Mouse (Mus musculus) heart, adult 2 months (tissue): ENCODE measurements around the gene Chd9. TPM values are rescaled to one million over a fixed set of nuclear protein-coding genes. Genes with fewer than 3 reads are reported as not detected.

ENCODE experiments used
- DNase-seq, 2 experiments: peaks; one replicate each; pipeline ENCODE4 v3.0.0; 2021
- H3K27ac ChIP-seq: fragments of 200-600 bp; 2 replicates; pipeline ENCODE4 v1.8.1; 2022
- H3K27me3 ChIP-seq: fragments of 200-500 bp; 2 replicates; pipeline ENCODE4 v1.6.1; 2012; ENCODE audit warnings: mild to moderate bottlenecking, low read length, inconsistent platforms, mixed read lengths; ENCODE audit not compliant: control insufficient read depth, insufficient read depth
- H3K36me3 ChIP-seq: fragments of 200-500 bp; 2 replicates; pipeline ENCODE4 v1.6.1; 2012; ENCODE audit warnings: low read length, inconsistent platforms; ENCODE audit not compliant: control insufficient read depth, insufficient read depth
- H3K4me1 ChIP-seq: fragments of 200-500 bp; 2 replicates; pipeline ENCODE4 v1.6.1; 2011; ENCODE audit warnings: low read length; ENCODE audit not compliant: control insufficient read depth, insufficient read depth
- H3K4me3 ChIP-seq: fragments of 200-600 bp; 2 replicates; pipeline ENCODE4 v1.8.1; 2022
- H3K79me2 ChIP-seq: fragments of 200-500 bp; replicated peaks from 2 replicates; pipeline ENCODE4 v1.6.1; 2012; ENCODE audit warnings: mild to moderate bottlenecking, inconsistent platforms, low read length, moderate library complexity, mixed read lengths; ENCODE audit not compliant: control insufficient read depth, insufficient read depth
- H3K9ac ChIP-seq: fragments of 200-500 bp; 2 replicates; pipeline ENCODE4 v1.6.1; 2012; ENCODE audit warnings: low read depth, mild to moderate bottlenecking, control low read depth, inconsistent platforms, low read length, mixed read lengths
- CTCF ChIP-seq: fragments of 200-600 bp; IDR thresholded peaks from 2 replicates; pipeline ENCODE4 v1.8.1; 2022; ENCODE audit warnings: antibody characterized with exemption, mild to moderate bottlenecking, moderate library complexity
- EP300 ChIP-seq: fragments of 200-500 bp; IDR thresholded peaks from 2 replicates; pipeline ENCODE4 v1.6.1; 2011; ENCODE audit warnings: low read depth, low read length, control low read depth; ENCODE audit not compliant: insufficient read depth
- POLR2A ChIP-seq: fragments of 200-500 bp; IDR thresholded peaks from 2 replicates; pipeline ENCODE4 v1.6.1; 2011; ENCODE audit warnings: mild to moderate bottlenecking, low read depth, low read length, control low read depth; ENCODE audit not compliant: insufficient read depth
- WGBS: fragments of 180-500 bp; shearing (Covaris S2); methylation state at CpG from one replicate; pipeline ENCODE4 v1.1.7; 2018; 5-methylcytosine and 5-hydroxymethylcytosine counted together
- intact Hi-C: fragments of 180-260 bp; cut with DNase I; formaldehyde crosslinking; loops from one replicate; pipeline ENCODE4 v1.15.1; 2025
- polyA plus RNA-seq: library from polyadenylated mRNA; depleted of rRNA; stranded (reverse); fragments of >200 nt; gene quantifications from 2 replicates; pipeline ENCODE4 v1.2.3, GENCODE M21; 2012
- total RNA-seq, 2 experiments: library from RNA; stranded (reverse); gene quantifications; 2 replicates each; pipeline ENCODE4 v1.2.3; 2021

Chd9 gene
- total and polyA plus RNA-seq, 3 experiments = 43.5 to 54.6 (median 49.7) TPM

DNA sequence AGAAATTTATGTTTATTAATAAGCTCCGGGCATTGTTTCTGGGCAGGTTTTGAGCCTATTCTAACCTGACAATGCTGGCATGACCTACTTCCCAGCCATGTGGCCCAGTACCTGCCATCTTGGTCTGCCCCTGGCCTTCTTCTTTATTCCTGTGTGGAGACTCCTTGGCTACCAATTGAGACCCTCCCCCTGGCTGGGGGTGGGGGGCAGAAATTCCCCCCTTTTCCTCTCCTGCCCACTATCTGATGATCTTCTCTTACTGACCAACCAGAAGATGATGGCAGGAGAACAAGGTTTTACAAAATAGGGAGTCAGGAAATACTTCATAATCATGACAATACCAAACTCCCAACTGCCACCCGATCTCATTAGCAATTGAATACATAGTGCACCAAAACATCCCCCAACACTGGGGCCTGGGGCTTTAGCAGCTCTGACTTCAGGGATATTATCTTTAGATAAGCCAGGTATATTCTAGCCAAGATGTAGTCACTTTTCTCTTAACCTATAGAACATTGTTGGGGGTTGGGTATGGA lies 76.1 kb downstream of the Chd9 start:
- Histone ChIP-seq H3K4me3 (no peak overlapping the region), H3K27ac (no peak overlapping the region), H3K79me2 (no peaks in the 10 kb centered on the region), H3K36me3 (no peaks in the 10 kb centered on the region), H3K9ac (no peak overlapping the region), H3K27me3 (no peaks in the 10 kb centered on the region), H3K4me1 (no peaks in the 10 kb centered on the region; the same call in 1 of the 2 replicates)
- DNase-seq = no peak
- 89% methylated on average over 2 of the region's 2 CpGs for WGBS
- intact Hi-C loops = no loop called here
- TF ChIP-seq EP300 = no peak
- TF ChIP-seq CTCF = no peak
- no peak for TF ChIP-seq POLR2A

DNA sequence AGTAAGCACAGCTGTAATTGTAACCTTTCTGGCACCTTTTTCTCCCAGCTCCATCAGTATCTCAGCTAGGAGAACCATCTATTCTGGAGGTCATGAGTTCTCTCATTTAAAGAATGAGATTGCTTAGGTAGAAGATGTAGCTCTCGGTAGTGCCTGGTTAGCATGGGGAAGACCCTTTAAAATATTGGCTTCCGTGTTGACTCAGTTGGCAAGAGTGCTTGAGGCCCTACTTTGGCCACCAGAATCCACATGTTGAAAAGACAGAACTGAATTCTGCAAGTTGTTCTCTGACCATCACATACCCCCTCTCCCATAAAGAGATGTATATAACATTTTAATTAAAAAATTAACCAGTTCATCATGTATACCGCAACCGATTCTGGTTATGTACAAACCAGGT lies 78.8 kb downstream of the Chd9 start:
- no peak overlapping the region for H3K9ac ChIP-seq
- no peak for TF ChIP-seq EP300
- no peak for TF ChIP-seq CTCF
- TF ChIP-seq POLR2A = no peak
- no peaks in the 10 kb centered on the region for H3K79me2 ChIP-seq
- H3K36me3 ChIP-seq = no peaks in the 10 kb centered on the region
- intact Hi-C loops = loop anchor here (1.0 kb wide), 1 partner anchor 79 kb away; the partner anchor contains the start of gene Chd9
- H3K27ac ChIP-seq = peak overlapping the region; percentile 80; the same call in 1 of the 2 replicates
- no peak overlapping the region; the same call in 1 of the 2 replicates for H3K4me3 ChIP-seq
- H3K4me1 ChIP-seq = peaks cover 3% of the 10 kb centered on the region
- no peaks in the 10 kb centered on the region for H3K27me3 ChIP-seq
- no peak for DNase-seq
- WGBS = 93% methylated on average over 4 of the region's 4 CpGs

DNA sequence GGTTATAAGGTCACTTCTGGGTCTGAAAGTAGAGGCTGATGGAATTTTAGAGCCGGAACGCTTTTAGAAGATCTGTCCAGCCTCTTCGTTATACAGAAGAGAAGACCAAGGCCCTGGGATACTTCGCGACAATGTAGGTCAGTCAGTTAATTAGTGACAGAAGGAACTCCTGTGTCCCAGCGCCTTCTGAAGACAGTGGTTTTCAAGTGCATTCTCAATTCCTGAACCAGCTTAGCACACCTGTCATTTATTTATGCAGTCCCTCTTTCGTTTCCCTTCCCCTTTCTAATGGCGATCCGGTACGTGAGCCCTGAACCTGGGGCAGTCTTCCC lies 79.3 kb downstream of the Chd9 start:
- H3K27me3 ChIP-seq = no peaks in the 10 kb centered on the region
- TF ChIP-seq CTCF (no peak), POLR2A (no peak), EP300 (no peak)
- H3K36me3 ChIP-seq = no peaks in the 10 kb centered on the region
- 18% methylated on average over 10 of the region's 10 CpGs for WGBS
- no peaks in the 10 kb centered on the region for H3K79me2 ChIP-seq
- peak overlapping the region; percentile 98 for H3K9ac ChIP-seq
- H3K27ac ChIP-seq = peak overlapping the region; percentile 80
- H3K4me3 ChIP-seq = peak overlapping the region; percentile 69
- H3K4me1 ChIP-seq = peaks cover 3% of the 10 kb centered on the region
- no peak for DNase-seq
- intact Hi-C loops = loop anchor here (1.0 kb wide), 1 partner anchor 79 kb away; the partner anchor contains the start of gene Chd9

- DNase-seq = peak; percentile 99
- intact Hi-C loops = loop anchor here (1.0 to 2.0 kb wide), 5 partner anchors 29 to 80 kb away; partner anchors contain the start of gene Chd9
- Histone ChIP-seq H3K9ac (peak overlapping the region; percentile 98), H3K4me3 (peak overlapping the region; percentile 69), H3K36me3 (no peaks in the 10 kb centered on the region), H3K27ac (peak overlapping the region; percentile 80), H3K4me1 (peaks cover 3% of the 10 kb centered on the region), H3K27me3 (no peaks in the 10 kb centered on the region), H3K79me2 (no peaks in the 10 kb centered on the region)
- under 1% methylated on average over 79 of the region's 89 CpGs for WGBS
- TF ChIP-seq POLR2A = peak; percentile 50; the same call in 1 of the 2 replicates
- TF ChIP-seq CTCF = peak; percentile 87
- TF ChIP-seq EP300 = no peak
These were observed 79.8 kb downstream of the Chd9 start for GRCm38 (mm10) chr8:90907848-90908551.

DNA sequence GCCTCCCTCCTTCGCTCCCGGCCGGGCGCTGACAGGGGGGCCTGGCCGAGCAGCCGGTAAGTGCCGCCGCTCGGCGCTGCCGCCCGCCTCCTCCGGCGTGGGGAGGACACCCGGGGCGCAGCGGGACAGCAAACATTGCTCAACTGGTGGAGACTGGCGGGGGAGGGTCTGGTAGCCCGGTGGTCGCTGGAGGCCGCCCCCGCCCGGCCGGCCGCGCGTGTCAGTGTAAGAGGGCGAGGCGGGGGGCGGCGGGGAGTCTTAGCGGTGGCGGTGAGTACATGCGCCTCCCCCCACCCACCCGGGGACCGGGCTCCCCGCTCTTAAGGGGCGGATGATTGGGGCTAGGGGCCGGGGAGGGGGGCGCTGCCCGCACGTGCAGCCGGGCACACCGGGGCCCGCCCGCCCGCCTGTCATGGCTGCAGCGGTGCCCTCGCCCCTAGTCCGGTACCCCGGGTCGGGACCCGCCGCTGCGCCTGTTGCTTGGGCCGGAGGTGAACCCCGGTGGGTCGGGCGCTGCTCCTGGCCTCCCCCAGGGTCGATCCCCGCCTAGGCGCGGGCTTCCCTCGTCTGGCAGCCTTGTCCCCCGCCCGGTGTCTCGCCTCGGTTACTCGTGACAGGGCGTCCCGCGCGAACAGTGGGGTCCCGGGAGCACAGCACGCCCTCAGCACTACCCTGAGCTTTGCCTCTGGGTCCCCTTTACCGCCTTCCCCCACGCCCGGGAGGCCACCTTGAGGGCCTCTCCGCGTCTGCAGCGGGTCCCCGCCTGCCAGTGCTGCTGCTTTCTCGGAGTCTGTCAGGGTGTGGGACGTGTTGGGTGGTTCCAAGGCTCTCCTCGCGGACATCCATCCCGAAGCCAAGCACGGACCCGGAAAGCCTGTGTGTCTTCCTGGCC lies 80.7 kb downstream of the Chd9 start:
- DNase-seq = peak; percentile 77 to 79
- intact Hi-C loops = loop anchor here (1.0 to 2.0 kb wide), 4 partner anchors 28 to 45 kb away; no protein-coding TSS in a partner anchor
- WGBS = under 1% methylated on average over 69 of the region's 89 CpGs
- Histone ChIP-seq H3K4me1 (peaks cover 3% of the 10 kb centered on the region), H3K27me3 (no peaks in the 10 kb centered on the region), H3K4me3 (peak overlapping the region; percentile 69), H3K9ac (peak overlapping the region; percentile 80), H3K79me2 (no peaks in the 10 kb centered on the region; the same call in 1 of the 2 replicates), H3K27ac (peak overlapping the region; percentile 80), H3K36me3 (no peaks in the 10 kb centered on the region)
- TF ChIP-seq POLR2A = peak; percentile 32; the same call in 1 of the 2 replicates
- TF ChIP-seq CTCF = peak; percentile 41
- TF ChIP-seq EP300 = peak; percentile 37; the same call in 1 of the 2 replicates
